Mouse (Mus musculus): ENCODE measurements around the gene Bbip1.
"Not testable (repeated sequence)": the region's sequence is repeated elsewhere in the genome, so short reads cannot be mapped to it uniquely, and the experiment has no call there.

Gene Bbip1

GRCm38 (mm10) chr19:53943802-53944785 lies at the start of gene Bbip1, which contains the start of gene Shoc2:
Gene Bbip1, minus strand, starts transcription at chr19:53944627.
Gene Shoc2, plus strand, starts transcription at chr19:53944306.
- peak; percentile 97 to 99 for DNase-seq (ENCODE audit: low spot score in 2 of 2)

- no peak for DNase-seq (ENCODE audit: low spot score in 2 of 2)
Observed at GRCm38 (mm10) chr19:53993860-53994259, 49.4 kb upstream of the Bbip1 start.

GRCm38 (mm10) chr19:53990538-53990937 lies 46.1 kb upstream of the Bbip1 start:
- DNase-seq (ENCODE audit: low spot score in 2 of 2) = no peak

GRCm38 (mm10) chr19:53984628-53985027 lies 40.2 kb upstream of the Bbip1 start:
- no peak for DNase-seq (ENCODE audit: low spot score in 2 of 2)

- no peak for DNase-seq (ENCODE audit: low spot score in 2 of 2)
Observed at GRCm38 (mm10) chr19:53983336-53983735, 38.9 kb upstream of the Bbip1 start.

GRCm38 (mm10) chr19:53982041-53982440 lies 37.6 kb upstream of the Bbip1 start:
- no peak for DNase-seq (ENCODE audit: low spot score in 2 of 2)

GRCm38 (mm10) chr19:53973656-53974055 lies 29.2 kb upstream of the Bbip1 start:
- DNase-seq (ENCODE audit: low spot score in 2 of 2) = no peak

GRCm38 (mm10) chr19:53971938-53972337 lies 27.5 kb upstream of the Bbip1 start:
- DNase-seq (ENCODE audit: low spot score in 2 of 2) = no peak

GRCm38 (mm10) chr19:53969226-53969625 lies 24.8 kb upstream of the Bbip1 start:
- no peak for DNase-seq (ENCODE audit: low spot score in 2 of 2)

GRCm38 (mm10) chr19:53964910-53965633 lies 20.6 kb upstream of the Bbip1 start:
- DNase-seq (ENCODE audit: low spot score in 2 of 2) = no peak

- not testable (repeated sequence) for DNase-seq (ENCODE audit: low spot score in 2 of 2)
Observed at GRCm38 (mm10) chr19:53964347-53964746, 19.9 kb upstream of the Bbip1 start.

- no peak for DNase-seq (ENCODE audit: low spot score in 2 of 2)
Observed at GRCm38 (mm10) chr19:53962511-53962910, 18.1 kb upstream of the Bbip1 start.

GRCm38 (mm10) chr19:53957513-53957912 lies 13.1 kb upstream of the Bbip1 start:
- DNase-seq (ENCODE audit: low spot score in 2 of 2) = no peak

- peak; percentile 30 to 35 for DNase-seq (ENCODE audit: low spot score in 2 of 2)
Observed at GRCm38 (mm10) chr19:53945171-53946042, 980 bp upstream of the Bbip1 start.

GRCm38 (mm10) chr19:53944786-53945169 lies 351 bp upstream of the Bbip1 start:
- DNase-seq (ENCODE audit: low spot score in 2 of 2) = no peak

GRCm38 (mm10) chr19:53942342-53942741 lies 2.1 kb downstream of the Bbip1 start:
- DNase-seq (ENCODE audit: low spot score in 2 of 2) = no peak

- no peak for DNase-seq (ENCODE audit: low spot score in 2 of 2)
Observed at GRCm38 (mm10) chr19:53941139-53941538, 3.3 kb downstream of the Bbip1 start.

GRCm38 (mm10) chr19:53939467-53939866 lies 5.0 kb downstream of the Bbip1 start:
- DNase-seq (ENCODE audit: low spot score in 2 of 2) = no peak

- DNase-seq (ENCODE audit: low spot score in 2 of 2) = no peak
Observed at GRCm38 (mm10) chr19:53934046-53934445, 10.4 kb downstream of the Bbip1 start.

- DNase-seq (ENCODE audit: low spot score in 2 of 2) = no peak
Observed at GRCm38 (mm10) chr19:53933050-53933449, 11.4 kb downstream of the Bbip1 start.

GRCm38 (mm10) chr19:53929218-53929617 lies 15.2 kb downstream of the Bbip1 start:
- DNase-seq (ENCODE audit: low spot score in 2 of 2) = no peak

- no peak for DNase-seq (ENCODE audit: low spot score in 2 of 2)
Observed at GRCm38 (mm10) chr19:53926705-53927104, 17.7 kb downstream of the Bbip1 start.

Data from frontal cortex, postnatal 36 days (tissue).